Mouse (Mus musculus) lung, adult 2 months (tissue): ENCODE results near the gene Sept14.

ENCODE experiments used
- CTCF ChIP-seq: fragments of 200-500 bp; IDR thresholded peaks from 2 replicates; pipeline ENCODE4 v1.5.1; 2011; ENCODE audit warnings: mild to moderate bottlenecking, low read length, control low read depth; ENCODE audit not compliant: insufficient read depth
- POLR2A ChIP-seq: fragments of 200-500 bp; IDR thresholded peaks from 2 replicates; pipeline ENCODE4 v1.6.1; 2011; ENCODE audit warnings: low read depth, mild to moderate bottlenecking, control low read depth, low read length, borderline replicate concordance; ENCODE audit errors: extremely low read depth

GRCm38 (mm10) chr5:129756886-129757285 is 48.6 kb upstream of the Sept14 start:
- TF ChIP-seq CTCF = no peak
- TF ChIP-seq POLR2A = no peak
